Mouse (Mus musculus): ENCODE data around the gene Lrig1. TPM values are rescaled to one million over a fixed set of nuclear protein-coding genes. Genes with fewer than 3 reads are reported as not detected.

Lrig1 gene
- total and polyA plus RNA-seq, 2 experiments from 2014 or later = 16.6 to 90.8 TPM

- DNase-seq (ENCODE audit: low spot score) (no peak), ATAC-seq (ENCODE audit: low FRiP score) (no peak)
- Histone ChIP-seq H3K9ac (replicated peaks; ENCODE audit: low read length, poor library complexity, severe bottlenecking) (no peak overlapping the region), H3K4me1 (ENCODE audit: insufficient read depth, low read length) (no peaks in the 10 kb centered on the region), H3K27me3 (ENCODE audit: insufficient read depth, low read length) (no peaks in the 10 kb centered on the region), H3K36me3 (ENCODE audit: insufficient read depth, low read length) (no peaks in the 10 kb centered on the region), H3K4me2 (ENCODE audit: low read depth, low read length, poor library complexity, severe bottlenecking) (no peak overlapping the region), H3K27ac (ENCODE audit: low read depth, low read length) (no peak overlapping the region), H3K9me3 (ENCODE audit: low read length) (no peaks in the 10 kb centered on the region), H3K4me3 (ENCODE audit: low read depth, low read length) (no peak overlapping the region)
- no peak for TF ChIP-seq CTCF (IDR thresholded peaks at IDR 0.05)
- 73% methylated on average over 13 of the region's 13 CpGs for WGBS
Measured at GRCm38 (mm10) chr6:94714815-94715644, 15.1 kb upstream of the Lrig1 start.

GRCm38 (mm10) chr6:94709832-94710231, 9.9 kb upstream of the Lrig1 start:
- ATAC-seq (ENCODE audit: low FRiP score) (no peak), DNase-seq (ENCODE audit: low spot score) (no peak)
- Histone ChIP-seq H3K4me2 (ENCODE audit: low read depth, low read length, poor library complexity, severe bottlenecking) (no peak overlapping the region), H3K36me3 (ENCODE audit: insufficient read depth, low read length) (no peaks in the 10 kb centered on the region), H3K27ac (ENCODE audit: low read depth, low read length) (no peak overlapping the region), H3K9ac (replicated peaks; ENCODE audit: low read length, poor library complexity, severe bottlenecking) (no peak overlapping the region), H3K4me3 (ENCODE audit: low read depth, low read length) (no peak overlapping the region), H3K27me3 (ENCODE audit: insufficient read depth, low read length) (no peaks in the 10 kb centered on the region), H3K4me1 (ENCODE audit: insufficient read depth, low read length) (no peaks in the 10 kb centered on the region), H3K9me3 (ENCODE audit: low read length) (no peaks in the 10 kb centered on the region)
- 69% methylated on average over 3 of the region's 3 CpGs for WGBS
- no peak for TF ChIP-seq CTCF (IDR thresholded peaks at IDR 0.05)

GRCm38 (mm10) chr6:94709150-94709549, 9.2 kb upstream of the Lrig1 start:
- H3K4me3 ChIP-seq (ENCODE audit: low read depth, low read length) = no peak overlapping the region
- no peaks in the 10 kb centered on the region for H3K27me3 ChIP-seq (ENCODE audit: insufficient read depth, low read length)
- H3K27ac ChIP-seq (ENCODE audit: low read depth, low read length) = no peak overlapping the region
- H3K9ac ChIP-seq (replicated peaks; ENCODE audit: low read length, poor library complexity, severe bottlenecking) = no peak overlapping the region
- 71% methylated on average over 1 of the region's 1 CpGs for WGBS
- ATAC-seq (ENCODE audit: low FRiP score) (no peak), DNase-seq (ENCODE audit: low spot score) (no peak)
- no peaks in the 10 kb centered on the region for H3K36me3 ChIP-seq (ENCODE audit: insufficient read depth, low read length)
- no peak for TF ChIP-seq CTCF (IDR thresholded peaks at IDR 0.05)
- no peaks in the 10 kb centered on the region for H3K4me1 ChIP-seq (ENCODE audit: insufficient read depth, low read length)
- no peaks in the 10 kb centered on the region for H3K9me3 ChIP-seq (ENCODE audit: low read length)
- H3K4me2 ChIP-seq (ENCODE audit: low read depth, low read length, poor library complexity, severe bottlenecking) = no peak overlapping the region

GRCm38 (mm10) chr6:94707254-94707653, 7.3 kb upstream of the Lrig1 start:
- H3K4me3 ChIP-seq (ENCODE audit: low read depth, low read length) = no peak overlapping the region
- H3K27me3 ChIP-seq (ENCODE audit: insufficient read depth, low read length) = no peaks in the 10 kb centered on the region
- no peak overlapping the region for H3K4me2 ChIP-seq (ENCODE audit: low read depth, low read length, poor library complexity, severe bottlenecking)
- WGBS = 82% methylated on average over 5 of the region's 5 CpGs
- TF ChIP-seq CTCF (IDR thresholded peaks at IDR 0.05) = no peak
- ATAC-seq (ENCODE audit: low FRiP score) = no peak
- H3K4me1 ChIP-seq (ENCODE audit: insufficient read depth, low read length) = no peaks in the 10 kb centered on the region
- no peak overlapping the region for H3K27ac ChIP-seq (ENCODE audit: low read depth, low read length)
- DNase-seq (ENCODE audit: low spot score) = no peak
- H3K36me3 ChIP-seq (ENCODE audit: insufficient read depth, low read length) = no peaks in the 10 kb centered on the region
- H3K9ac ChIP-seq (replicated peaks; ENCODE audit: low read length, poor library complexity, severe bottlenecking) = no peak overlapping the region
- no peaks in the 10 kb centered on the region for H3K9me3 ChIP-seq (ENCODE audit: low read length)

GRCm38 (mm10) chr6:94705931-94706330, 6.0 kb upstream of the Lrig1 start:
- DNase-seq (ENCODE audit: low spot score) (no peak), ATAC-seq (ENCODE audit: low FRiP score) (no peak)
- H3K27ac ChIP-seq (ENCODE audit: low read depth, low read length) = no peak overlapping the region
- H3K4me1 ChIP-seq (ENCODE audit: insufficient read depth, low read length) = no peaks in the 10 kb centered on the region; the same call in 1 of the 2 replicates
- H3K4me3 ChIP-seq (ENCODE audit: low read depth, low read length) = no peak overlapping the region
- H3K4me2 ChIP-seq (ENCODE audit: low read depth, low read length, poor library complexity, severe bottlenecking) = no peak overlapping the region
- 57% methylated on average over 1 of the region's 1 CpGs for WGBS
- no peaks in the 10 kb centered on the region for H3K9me3 ChIP-seq (ENCODE audit: low read length)
- no peak for TF ChIP-seq CTCF (IDR thresholded peaks at IDR 0.05)
- H3K36me3 ChIP-seq (ENCODE audit: insufficient read depth, low read length) = no peaks in the 10 kb centered on the region
- no peak overlapping the region for H3K9ac ChIP-seq (replicated peaks; ENCODE audit: low read length, poor library complexity, severe bottlenecking)
- H3K27me3 ChIP-seq (ENCODE audit: insufficient read depth, low read length) = no peaks in the 10 kb centered on the region

GRCm38 (mm10) chr6:94702993-94703392, 3.0 kb upstream of the Lrig1 start:
- Histone ChIP-seq H3K4me3 (ENCODE audit: low read depth, low read length) (no peak overlapping the region), H3K4me1 (ENCODE audit: insufficient read depth, low read length) (no peaks in the 10 kb centered on the region; the same call in 1 of the 2 replicates), H3K4me2 (ENCODE audit: low read depth, low read length, poor library complexity, severe bottlenecking) (no peak overlapping the region), H3K27ac (ENCODE audit: low read depth, low read length) (no peak overlapping the region), H3K27me3 (ENCODE audit: insufficient read depth, low read length) (no peaks in the 10 kb centered on the region), H3K36me3 (ENCODE audit: insufficient read depth, low read length) (no peaks in the 10 kb centered on the region), H3K9me3 (ENCODE audit: low read length) (no peaks in the 10 kb centered on the region), H3K9ac (replicated peaks; ENCODE audit: low read length, poor library complexity, severe bottlenecking) (no peak overlapping the region)
- WGBS = 97% methylated on average over 6 of the region's 6 CpGs
- no peak for TF ChIP-seq CTCF (IDR thresholded peaks at IDR 0.05)
- no peak for DNase-seq (ENCODE audit: low spot score)
- no peak for ATAC-seq (ENCODE audit: low FRiP score)

Measured in midbrain, postnatal 0 days (tissue).